Mouse (Mus musculus) MEL (cell line): ENCODE measurements around the gene Ifnar1. TPM values are rescaled to one million over a fixed set of nuclear protein-coding genes. Genes with fewer than 3 reads are reported as not detected.
A peak's percentile ranks its signal among the peaks of the same experiment; 100 is the strongest.

Experiments used
- DNase-seq: peaks from one replicate; pipeline ENCODE4 v3.0.0; 2011; ENCODE audit warnings: low read depth, low spot score
- H3K27ac ChIP-seq: 2 replicates; pipeline ENCODE4 v1.5.1; 2012; ENCODE audit warnings: low read depth, mild to moderate bottlenecking, control low read depth, low read length, moderate library complexity; ENCODE audit not compliant: control insufficient read depth
- H3K27me3 ChIP-seq, 2 experiments: fragments of 150-350 bp in 1 of 2; sonication (generic) in 1 of 2; 2 replicates each; pipeline ENCODE4 v1.6.1; 2012; ENCODE audit warnings: low read length in 2 of 2, mild to moderate bottlenecking in 2 of 2, improper control_type of control experiment in 1 of 2, moderate library complexity in 1 of 2; ENCODE audit not compliant: insufficient read depth in 2 of 2, control insufficient read depth in 1 of 2
- H3K36me3 ChIP-seq, 2 experiments: 2 replicates each; pipeline ENCODE4 v1.6.1; 2012 to 2014; ENCODE audit warnings: low read length in 2 of 2, improper control_type of control experiment in 1 of 2, inconsistent platforms in 1 of 2, mild to moderate bottlenecking in 1 of 2; ENCODE audit not compliant: insufficient read depth in 2 of 2, control insufficient read depth in 1 of 2
- H3K4me1 ChIP-seq, 2 experiments: fragments of 150-350 bp in 1 of 2; sonication (generic) in 1 of 2; 2 replicates each; pipeline ENCODE4 v1.6.1; 2012; ENCODE audit warnings: low read length in 2 of 2, improper control_type of control experiment in 1 of 2, mild to moderate bottlenecking in 1 of 2; ENCODE audit not compliant: insufficient read depth in 2 of 2, control insufficient read depth in 1 of 2
- H3K4me3 ChIP-seq, 2 experiments: fragments of 150-350 bp in 1 of 2; sonication (generic) in 1 of 2; 2 replicates each; pipeline ENCODE4 v1.5.1; 2012; ENCODE audit warnings: low read depth in 2 of 2, low read length in 2 of 2, mild to moderate bottlenecking in 2 of 2, moderate library complexity in 2 of 2, control low read depth in 1 of 2, improper control_type of control experiment in 1 of 2; ENCODE audit not compliant: control insufficient read depth in 1 of 2, insufficient read depth in 1 of 2
- H3K79me2 ChIP-seq: 2 replicates; pipeline ENCODE4 v1.6.1; 2012; ENCODE audit warnings: mild to moderate bottlenecking, low read length, moderate library complexity; ENCODE audit not compliant: control insufficient read depth, poor library complexity, insufficient read depth
- H3K9ac ChIP-seq: 2 replicates; pipeline ENCODE4 v1.6.1; 2012; ENCODE audit warnings: low read depth, mild to moderate bottlenecking, control low read depth, low read length, moderate library complexity; ENCODE audit not compliant: control insufficient read depth, poor library complexity, severe bottlenecking
- H3K9me3 ChIP-seq: fragments of 150-350 bp; sonication (generic); replicated peaks from 2 replicates; pipeline ENCODE4 v1.6.1; 2012; ENCODE audit warnings: mild to moderate bottlenecking, low read length, improper control_type of control experiment, moderate library complexity; ENCODE audit not compliant: insufficient read depth
- CTCF ChIP-seq, 3 experiments: IDR thresholded peaks in 2 of 3; conservative IDR thresholded peaks in 1 of 3; 2 replicates each; pipeline ENCODE4 v1.5.1; 2011 to 2012; ENCODE audit warnings: low read length in 3 of 3, low read depth in 2 of 3, mild to moderate bottlenecking in 2 of 3, improper control_type of control experiment in 1 of 3, inconsistent platforms in 1 of 3, mixed read lengths in 1 of 3, moderate library complexity in 1 of 3; ENCODE audit not compliant: control insufficient read depth in 1 of 3, insufficient read depth in 1 of 3, poor library complexity in 1 of 3, severe bottlenecking in 1 of 3
- HCFC1 ChIP-seq: IDR thresholded peaks from 2 replicates; pipeline ENCODE4 v1.6.1; 2012; ENCODE audit warnings: low read depth, mild to moderate bottlenecking, inconsistent platforms, low read length, improper control_type of control experiment, moderate library complexity
- KAT2A ChIP-seq: conservative IDR thresholded peaks from 2 replicates; pipeline ENCODE4 v1.6.1; 2012; ENCODE audit warnings: low read depth, low read length, improper control_type of control experiment, inconsistent platforms
- MAFK ChIP-seq: IDR thresholded peaks from 2 replicates; pipeline ENCODE4 v1.6.1; 2011; ENCODE audit warnings: low read depth, mild to moderate bottlenecking, low read length, improper control_type of control experiment, borderline replicate concordance
- MAX ChIP-seq: IDR thresholded peaks from 2 replicates; pipeline ENCODE4 v1.6.1; 2011; ENCODE audit warnings: low read length, improper control_type of control experiment
- MYC ChIP-seq: IDR thresholded peaks from 2 replicates; pipeline ENCODE4 v1.6.1; 2011; ENCODE audit warnings: low read depth, mild to moderate bottlenecking, low read length, improper control_type of control experiment, moderate library complexity
- POLR2AphosphoS5 ChIP-seq: IDR thresholded peaks from 2 replicates; pipeline ENCODE4 v1.6.1; 2012; ENCODE audit warnings: low read depth, borderline replicate concordance, mild to moderate bottlenecking, inconsistent platforms, low read length, moderate library complexity, mixed read lengths
- RAD21 ChIP-seq: IDR thresholded peaks from 2 replicates; pipeline ENCODE4 v1.6.1; 2011; ENCODE audit warnings: mild to moderate bottlenecking, low read depth, low read length, improper control_type of control experiment
- TCF12 ChIP-seq: IDR thresholded peaks from 2 replicates; pipeline ENCODE4 v1.6.1; 2014; ENCODE audit warnings: low read depth, mild to moderate bottlenecking, inconsistent platforms, low read length, improper control_type of control experiment, moderate library complexity
- ZNF384 ChIP-seq: IDR thresholded peaks from 2 replicates; pipeline ENCODE4 v1.6.1; 2012; ENCODE audit warnings: low read depth, mild to moderate bottlenecking, inconsistent platforms, low read length, improper control_type of control experiment
- polyA plus RNA-seq, 2 experiments: library from polyadenylated mRNA; stranded (reverse) in 1 of 2; unstranded in 1 of 2; fragments of >175 nt in 1 of 2; fragments of >200 nt in 1 of 2; gene quantifications; 2 replicates each; pipeline versions ENCODE4 v1.2.1 to v1.2.4; 2012; ENCODE audit warnings: low replicate concordance in 2 of 2, low read depth in 1 of 2; ENCODE audit not compliant: insufficient read length in 2 of 2, insufficient read depth in 1 of 2, missing spikeins in 1 of 2
- total RNA-seq: library from RNA; depleted of rRNA; stranded (reverse); fragments of 300-350 nt; gene quantifications from 2 replicates; pipeline ENCODE4 v1.2.3, GENCODE M21; 2012

Ifnar1 gene
- total and polyA plus RNA-seq, 3 experiments: 10.3 to 20.2 TPM; not detected in 1

DNA sequence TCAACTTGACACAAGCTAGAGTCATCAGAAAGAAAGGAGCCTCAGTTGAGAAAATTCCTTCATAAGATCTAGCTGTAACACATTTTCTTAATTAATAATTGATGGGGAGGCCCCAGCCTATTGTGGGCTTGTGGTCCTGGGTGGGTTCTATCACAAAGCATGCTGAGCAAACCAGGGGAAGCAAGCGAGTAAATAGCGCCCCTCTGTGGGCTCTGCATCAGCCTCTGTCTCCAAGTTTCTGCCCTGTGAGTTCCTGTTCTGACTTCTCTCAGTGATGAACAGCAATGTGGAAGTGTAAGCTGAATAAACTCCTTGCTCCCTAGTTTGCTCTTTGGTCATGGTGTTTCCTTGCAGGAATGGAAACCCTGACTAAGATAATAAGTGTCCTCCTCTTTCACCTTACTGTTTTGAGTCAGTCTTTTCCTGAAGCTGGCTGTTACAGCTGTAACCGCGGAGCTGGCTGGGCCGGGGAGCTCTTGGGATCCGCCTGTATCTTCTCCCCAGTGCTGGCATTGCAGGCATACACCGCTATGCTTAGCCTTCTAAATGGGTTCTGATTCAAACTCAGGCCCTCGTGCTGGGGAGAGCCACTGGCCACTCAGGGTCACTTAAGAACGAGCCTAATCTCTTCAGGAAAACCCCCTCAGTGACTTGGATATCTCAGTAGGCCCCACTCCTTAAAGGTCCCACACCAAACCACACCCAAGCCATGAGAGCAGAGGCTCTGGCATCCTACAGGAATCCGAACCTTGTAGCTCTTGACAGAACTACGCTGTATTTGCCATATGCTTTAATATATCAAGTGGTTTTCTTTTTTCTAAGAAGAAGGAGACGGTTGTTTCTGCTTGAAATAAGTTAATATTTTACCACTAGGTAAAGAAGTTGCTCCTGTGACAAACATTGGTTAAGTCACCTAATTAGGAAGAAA is 34.6 kb upstream of the Ifnar1 start (continued):
- TF ChIP-seq ZNF384: 0 out of 2 replicates have a peak, but pooled peaks have one; percentile 19
- TF ChIP-seq MYC: no peak
- TF ChIP-seq MAX: no peak
- no peak for TF ChIP-seq TCF12

DNA sequence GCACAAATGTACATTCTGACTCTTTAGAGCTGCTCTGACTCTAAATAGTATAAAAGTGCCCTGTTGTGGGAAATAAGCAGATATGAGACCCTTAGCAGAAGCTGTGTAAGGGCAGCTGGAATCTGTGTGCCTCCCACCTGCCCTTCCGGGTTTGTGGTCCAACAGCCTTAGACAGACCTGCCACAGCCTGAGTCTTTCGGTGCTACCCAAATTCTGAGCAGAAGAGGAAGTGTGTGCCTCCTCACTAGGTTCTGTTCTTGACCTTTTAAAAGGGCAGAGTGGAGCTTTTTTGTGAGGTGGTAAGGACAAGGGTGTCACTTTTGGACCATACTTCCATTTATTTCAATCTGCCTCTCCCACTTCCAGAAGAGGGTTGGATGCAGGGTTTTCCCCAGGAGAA is 33.1 kb upstream of the Ifnar1 start:
- H3K4me1 ChIP-seq: peaks cover 20 to 31% of the 10 kb centered on the region in 2 experiments
- no peaks in the 10 kb centered on the region for H3K79me2 ChIP-seq
- H3K4me3 ChIP-seq: no peak overlapping the region
- no peak overlapping the region for H3K9ac ChIP-seq
- H3K27ac ChIP-seq: no peak overlapping the region
- peak; percentile 48 for DNase-seq
- H3K36me3 ChIP-seq: peaks cover 0 to 24% of the 10 kb centered on the region in 2 experiments; a peak in 2 of 4 replicates
- no peaks in the 10 kb centered on the region for H3K27me3 ChIP-seq
- H3K9me3 ChIP-seq: no peaks in the 10 kb centered on the region
- TF ChIP-seq KAT2A (no peak), MAFK (no peak), POLR2AphosphoS5 (no peak)

- Histone ChIP-seq H3K9ac (no peak overlapping the region), H3K4me3 (no peak overlapping the region), H3K27me3 (no peaks in the 10 kb centered on the region), H3K27ac (no peak overlapping the region), H3K79me2 (no peaks in the 10 kb centered on the region), H3K36me3 (peaks cover 0 to 20% of the 10 kb centered on the region in 2 experiments; a peak in 2 of 4 replicates), H3K4me1 (peaks cover 16 to 26% of the 10 kb centered on the region in 2 experiments), H3K9me3 (no peaks in the 10 kb centered on the region)
- DNase-seq: peak; percentile 47
- TF ChIP-seq TCF12 (no peak), CTCF (IDR thresholded peaks at IDR 0.05 in 2 of 3, conservative IDR thresholded peaks at IDR 0.05 in 1 of 3; ENCODE audit: control insufficient read depth in 1 of 3, insufficient read depth in 1 of 3, low read depth in 2 of 3, low read length in 3 of 3, poor library complexity in 1 of 3, severe bottlenecking in 1 of 3) (no peak), HCFC1 (no peak), RAD21 (no peak)
Observed at GRCm38 (mm10) chr16:91452363-91452896, 32.6 kb upstream of the Ifnar1 start.
